Mouse (Mus musculus) liver (tissue): ENCODE results near the gene Themis2.
A peak's percentile ranks its signal among the peaks of the same experiment; 100 is the strongest.
"Not testable (repeated sequence)": the region's sequence is repeated elsewhere in the genome, so short reads cannot be mapped to it uniquely, and the experiment has no call there.

Experiments
- DNase-seq: peaks from one replicate; pipeline ENCODE4 v3.0.0-alpha.2; 2020; ENCODE audit warnings: mixed read lengths

The Themis2 gene

DNA sequence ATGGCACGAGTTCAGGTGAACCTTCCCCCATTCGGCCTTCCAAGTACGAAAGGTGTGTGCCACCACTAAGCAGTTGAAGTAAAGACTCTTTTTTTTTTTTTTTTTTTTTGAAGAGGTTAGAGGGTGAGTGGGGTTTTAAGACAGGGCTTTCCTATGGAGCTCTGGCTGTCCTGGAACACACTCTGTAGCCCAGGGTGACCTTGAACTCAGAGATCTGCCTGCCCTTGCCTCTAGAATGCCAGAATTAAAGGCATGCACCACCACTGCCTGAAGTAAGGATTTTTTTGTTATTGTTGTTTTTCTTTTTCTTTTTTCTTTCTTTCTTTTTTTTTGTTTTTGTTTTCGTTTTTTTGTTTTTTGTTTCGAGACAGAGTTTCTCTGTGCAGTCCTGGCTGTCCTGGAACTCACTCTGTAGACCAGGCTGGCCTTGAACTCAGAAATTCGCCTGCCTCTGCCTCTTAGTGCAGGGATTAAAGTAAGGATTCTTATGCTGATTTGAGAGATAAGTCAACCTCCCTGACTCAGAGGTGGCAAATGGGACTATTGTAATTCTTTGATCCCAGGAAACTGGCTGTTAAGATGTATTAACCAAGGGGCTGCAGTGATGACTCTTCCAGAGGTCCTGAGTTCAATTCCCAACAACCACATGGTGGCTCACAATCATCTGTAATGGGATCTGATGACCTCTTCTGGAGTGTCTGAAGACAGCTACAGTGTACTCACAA lies 46.8 kb downstream of the Themis2 start:
- no peak for DNase-seq

GRCm38 (mm10) chr4:132748778-132749177 lies 47.4 kb downstream of the Themis2 start:
- no peak for DNase-seq

DNA sequence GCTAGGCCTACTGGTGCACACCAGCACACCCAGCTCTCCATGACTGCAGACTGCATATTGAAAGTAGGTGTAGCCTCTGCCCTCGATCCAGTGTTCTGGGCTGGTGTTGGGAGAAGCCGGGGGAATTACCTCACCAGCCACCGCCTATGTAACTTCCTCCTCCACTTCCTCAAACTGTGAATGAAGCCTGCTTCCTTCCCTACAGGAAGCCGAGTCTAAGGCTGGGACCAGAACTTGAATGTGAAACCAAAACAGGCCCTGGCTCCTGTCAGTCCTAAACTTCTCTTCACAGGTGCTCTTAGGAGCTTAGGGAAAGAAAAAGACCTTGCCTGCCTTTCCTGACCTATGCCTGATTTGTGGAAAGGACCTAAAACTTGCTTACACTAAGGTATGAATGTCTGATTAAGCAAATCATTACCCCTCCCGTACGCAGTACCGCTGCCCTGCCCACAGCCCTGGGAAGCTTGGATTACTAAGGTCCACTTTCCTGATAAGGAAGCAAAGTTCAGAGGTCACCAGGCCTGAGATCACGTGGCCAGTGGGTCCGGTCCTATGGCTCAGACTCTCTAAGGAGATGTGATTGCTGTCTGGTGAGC lies 48.4 kb downstream of the Themis2 start:
- DNase-seq = peak; percentile 44

DNA sequence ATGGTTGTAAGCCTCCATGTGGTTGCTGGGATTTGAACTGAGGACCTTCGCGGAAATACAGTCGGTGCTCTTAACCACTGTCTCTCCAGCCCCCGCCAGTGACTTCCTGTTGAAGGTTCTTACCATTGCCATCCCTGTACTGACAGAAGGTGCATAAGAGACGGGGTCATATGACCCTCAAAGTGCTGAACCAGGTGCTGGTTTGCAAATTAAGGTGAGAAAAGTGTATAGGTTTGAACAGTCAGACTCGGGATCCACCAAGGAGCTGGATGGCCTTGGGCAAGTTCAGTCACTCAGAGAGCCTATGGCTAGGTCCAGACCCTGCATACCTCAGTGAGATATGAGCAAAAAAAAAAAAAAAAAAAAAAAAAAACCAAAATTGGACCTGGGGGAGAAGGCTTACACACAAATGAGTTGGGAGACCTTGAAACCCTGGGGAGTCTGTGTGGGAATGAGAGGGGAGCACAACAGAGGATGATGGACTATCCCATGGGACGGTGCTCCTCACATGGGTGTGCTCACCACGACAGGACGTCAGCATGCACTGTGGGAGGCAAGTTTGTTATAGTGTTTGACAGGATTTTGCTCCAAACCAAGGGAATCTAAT lies 49.2 kb downstream of the Themis2 start:
- no peak for DNase-seq

GRCm38 (mm10) chr4:132743992-132744911 lies 51.9 kb downstream of the Themis2 start:
- DNase-seq = no peak

DNA sequence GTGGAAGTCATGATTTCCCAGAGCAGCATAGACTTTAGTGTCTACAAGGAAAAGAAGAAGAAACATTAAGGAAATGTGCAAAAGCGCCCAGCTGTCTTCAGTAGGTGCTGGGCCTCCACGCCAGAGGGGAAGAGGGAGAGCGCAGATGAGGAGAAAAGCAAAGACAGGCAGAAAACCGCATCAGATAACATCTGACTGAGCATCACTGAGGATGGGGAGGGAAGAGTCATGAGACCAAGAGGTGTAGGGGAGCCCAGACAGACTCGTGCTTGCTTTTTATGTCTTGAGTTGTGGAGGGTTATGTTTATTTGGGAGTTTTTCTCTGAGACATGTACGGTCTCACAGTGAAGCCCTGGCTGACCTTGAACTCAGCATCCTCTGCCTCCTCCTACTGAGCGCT lies 54.7 kb downstream of the Themis2 start:
- DNase-seq = no peak

GRCm38 (mm10) chr4:132737154-132737553 lies 59.0 kb downstream of the Themis2 start:
- not testable (repeated sequence) for DNase-seq

DNA sequence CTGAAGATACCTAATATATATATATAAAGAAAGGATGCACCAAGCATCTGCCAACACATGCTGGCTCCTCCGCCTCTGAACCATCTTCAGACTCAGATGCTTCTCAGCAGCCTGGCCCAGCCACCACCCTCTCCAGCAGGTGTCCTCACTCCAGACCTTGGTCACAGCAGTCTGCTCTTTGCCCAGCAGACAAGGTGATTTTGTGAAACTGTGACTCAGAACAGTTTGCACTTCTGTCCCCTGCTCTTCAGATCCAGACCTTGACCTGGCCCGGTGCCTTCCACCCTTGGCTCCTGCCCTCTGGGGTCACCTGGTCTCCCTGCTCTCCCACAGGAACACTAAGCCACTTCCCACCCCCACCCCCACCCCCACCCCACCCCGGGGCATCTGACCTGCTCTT lies 60.3 kb downstream of the Themis2 start:
- DNase-seq = peak; percentile 42

DNA sequence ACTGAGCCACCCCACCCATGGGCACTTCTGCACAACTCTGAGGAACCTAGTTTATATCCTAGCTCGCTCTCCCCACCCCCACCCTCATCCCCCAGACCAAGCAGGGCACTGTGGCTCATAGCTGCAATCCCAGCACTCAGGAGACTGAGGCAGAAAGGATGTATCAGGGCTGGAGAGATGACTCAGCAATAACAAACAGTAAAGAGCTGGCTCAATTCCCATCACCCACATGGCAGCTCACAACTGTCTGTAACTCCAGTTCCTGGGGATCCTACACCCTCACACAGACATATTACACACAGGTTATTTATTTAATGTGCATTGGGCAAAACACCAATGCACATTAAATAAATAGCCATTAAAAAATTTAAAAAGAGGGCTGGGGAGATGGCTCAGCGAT lies 60.8 kb downstream of the Themis2 start:
- DNase-seq = no peak

- DNase-seq = no peak
These were observed 61.4 kb downstream of the Themis2 start for GRCm38 (mm10) chr4:132734766-132735165.

- DNase-seq = no peak
These were observed 63.0 kb downstream of the Themis2 start for GRCm38 (mm10) chr4:132733071-132733770.

DNA sequence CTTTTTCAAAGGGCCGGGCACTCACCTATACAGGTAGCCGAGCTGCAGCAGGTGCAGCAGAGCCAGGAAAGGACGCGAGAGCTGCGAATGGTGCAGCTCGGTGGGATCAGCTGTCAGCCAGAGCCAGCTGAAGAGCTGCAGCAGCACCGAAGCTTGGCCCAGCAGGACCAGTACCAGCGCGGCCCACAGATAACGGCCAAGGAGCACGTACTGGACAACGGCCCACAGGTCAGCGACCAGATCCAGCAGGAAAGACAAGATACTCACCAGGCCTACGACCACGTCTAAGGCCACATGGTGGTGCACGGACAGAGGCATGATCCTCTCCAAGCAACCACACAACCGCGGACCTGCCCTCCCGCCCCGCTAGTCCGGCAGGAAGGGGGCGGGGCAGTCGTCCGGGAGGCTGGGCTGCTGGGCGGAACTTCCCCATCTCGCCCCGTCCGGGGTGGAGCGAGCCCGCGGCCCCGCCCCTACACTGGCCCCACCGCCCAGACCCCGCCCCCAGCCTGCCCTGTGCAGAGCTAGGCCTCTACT lies 64.0 kb downstream of the Themis2 start, which contains the start of gene Xkr8:
TSS of gene Xkr8 (minus strand) at position 399 of the 537 bp plus-strand sequence.
- peak; percentile 95 for DNase-seq
